Mouse (Mus musculus): ENCODE data around the gene Gpr25. TPM values are rescaled to one million over a fixed set of nuclear protein-coding genes. Genes with fewer than 3 reads are reported as not detected.

The Gpr25 gene
- polyA plus RNA-seq (2011; ENCODE audit: insufficient read length, low read depth, missing spikeins) = not detected in 2 replicates

- no peak within 1 kb of the TSS for H3K27ac ChIP-seq (ENCODE audit: insufficient read depth, low read length)
Observed at GRCm38 (mm10) chr1:136260635-136261238, at the start of gene Gpr25. Gene Gpr25, minus strand, starts transcription at chr1:136260873.

GRCm38 (mm10) chr1:136309193-136309592 is 48.5 kb upstream of the Gpr25 start:
- peaks cover 4% of the 10 kb centered on the region; the same call in 1 of the 2 replicates for H3K4me1 ChIP-seq (ENCODE audit: control insufficient read depth, insufficient read depth, low read length)
- TF ChIP-seq POLR2A (IDR thresholded peaks at IDR 0.05; ENCODE audit: low read depth, low read length) = no peak
- no peak overlapping the region for H3K4me3 ChIP-seq (ENCODE audit: insufficient read depth, low read length)
- H3K27ac ChIP-seq (ENCODE audit: insufficient read depth, low read length) = no peak overlapping the region

More at GRCm38 (mm10) chr1:136260635-136261238, at the start of gene Gpr25:
- no peaks in the 10 kb centered on the region for H3K4me1 ChIP-seq (ENCODE audit: control insufficient read depth, insufficient read depth, low read length)
- no peak for TF ChIP-seq POLR2A (IDR thresholded peaks at IDR 0.05; ENCODE audit: low read depth, low read length)
- TF ChIP-seq CTCF (IDR thresholded peaks at IDR 0.05; ENCODE audit: borderline replicate concordance, insufficient read depth, low read length) = no peak
- peak within 1 kb of the TSS; percentile 36 for H3K4me3 ChIP-seq (ENCODE audit: insufficient read depth, low read length)

- Histone ChIP-seq H3K27ac (ENCODE audit: insufficient read depth, low read length) (no peak overlapping the region), H3K4me1 (ENCODE audit: control insufficient read depth, insufficient read depth, low read length) (peaks cover 3% of the 10 kb centered on the region; the same call in 1 of the 2 replicates), H3K4me3 (ENCODE audit: insufficient read depth, low read length) (no peak overlapping the region)
- TF ChIP-seq POLR2A (IDR thresholded peaks at IDR 0.05; ENCODE audit: low read depth, low read length) = no peak
- TF ChIP-seq CTCF (IDR thresholded peaks at IDR 0.05; ENCODE audit: borderline replicate concordance, insufficient read depth, low read length) = no peak
Observed at GRCm38 (mm10) chr1:136306424-136306823, 45.8 kb upstream of the Gpr25 start.

GRCm38 (mm10) chr1:136293961-136294360 is 33.3 kb upstream of the Gpr25 start:
- Histone ChIP-seq H3K4me1 (ENCODE audit: control insufficient read depth, insufficient read depth, low read length) (peaks cover 10% of the 10 kb centered on the region), H3K4me3 (ENCODE audit: insufficient read depth, low read length) (no peak overlapping the region), H3K27ac (ENCODE audit: insufficient read depth, low read length) (no peak overlapping the region)
- no peak for TF ChIP-seq POLR2A (IDR thresholded peaks at IDR 0.05; ENCODE audit: low read depth, low read length)
- TF ChIP-seq CTCF (IDR thresholded peaks at IDR 0.05; ENCODE audit: borderline replicate concordance, insufficient read depth, low read length) = no peak

- H3K4me1 ChIP-seq (ENCODE audit: control insufficient read depth, insufficient read depth, low read length) = peaks cover 4% of the 10 kb centered on the region; the same call in 1 of the 2 replicates
- no peak overlapping the region for H3K4me3 ChIP-seq (ENCODE audit: insufficient read depth, low read length)
- no peak overlapping the region for H3K27ac ChIP-seq (ENCODE audit: insufficient read depth, low read length)
- TF ChIP-seq POLR2A (IDR thresholded peaks at IDR 0.05; ENCODE audit: low read depth, low read length) = no peak
- TF ChIP-seq CTCF (IDR thresholded peaks at IDR 0.05; ENCODE audit: borderline replicate concordance, insufficient read depth, low read length) = no peak
Observed at GRCm38 (mm10) chr1:136289803-136290202, 29.1 kb upstream of the Gpr25 start.

GRCm38 (mm10) chr1:136277366-136277765 is 16.7 kb upstream of the Gpr25 start:
- no peak for TF ChIP-seq CTCF (IDR thresholded peaks at IDR 0.05; ENCODE audit: borderline replicate concordance, insufficient read depth, low read length)
- no peak for TF ChIP-seq POLR2A (IDR thresholded peaks at IDR 0.05; ENCODE audit: low read depth, low read length)
- Histone ChIP-seq H3K4me3 (ENCODE audit: insufficient read depth, low read length) (no peak overlapping the region), H3K27ac (ENCODE audit: insufficient read depth, low read length) (no peak overlapping the region), H3K4me1 (ENCODE audit: control insufficient read depth, insufficient read depth, low read length) (no peaks in the 10 kb centered on the region)

GRCm38 (mm10) chr1:136268224-136268623 is 7.6 kb upstream of the Gpr25 start:
- Histone ChIP-seq H3K27ac (ENCODE audit: insufficient read depth, low read length) (no peak overlapping the region), H3K4me3 (ENCODE audit: insufficient read depth, low read length) (no peak overlapping the region), H3K4me1 (ENCODE audit: control insufficient read depth, insufficient read depth, low read length) (no peaks in the 10 kb centered on the region)
- TF ChIP-seq CTCF (IDR thresholded peaks at IDR 0.05; ENCODE audit: borderline replicate concordance, insufficient read depth, low read length) (no peak), POLR2A (IDR thresholded peaks at IDR 0.05; ENCODE audit: low read depth, low read length) (no peak)

- Histone ChIP-seq H3K27ac (ENCODE audit: insufficient read depth, low read length) (no peak overlapping the region), H3K4me3 (ENCODE audit: insufficient read depth, low read length) (no peak overlapping the region), H3K4me1 (ENCODE audit: control insufficient read depth, insufficient read depth, low read length) (no peaks in the 10 kb centered on the region)
- TF ChIP-seq POLR2A (IDR thresholded peaks at IDR 0.05; ENCODE audit: low read depth, low read length) (no peak), CTCF (IDR thresholded peaks at IDR 0.05; ENCODE audit: borderline replicate concordance, insufficient read depth, low read length) (no peak)
Observed at GRCm38 (mm10) chr1:136266127-136266526, 5.5 kb upstream of the Gpr25 start.

- H3K4me1 ChIP-seq (ENCODE audit: control insufficient read depth, insufficient read depth, low read length) = no peaks in the 10 kb centered on the region
- H3K27ac ChIP-seq (ENCODE audit: insufficient read depth, low read length) = no peak overlapping the region
- H3K4me3 ChIP-seq (ENCODE audit: insufficient read depth, low read length) = no peak overlapping the region
- no peak for TF ChIP-seq POLR2A (IDR thresholded peaks at IDR 0.05; ENCODE audit: low read depth, low read length)
- TF ChIP-seq CTCF (IDR thresholded peaks at IDR 0.05; ENCODE audit: borderline replicate concordance, insufficient read depth, low read length) = no peak
Observed at GRCm38 (mm10) chr1:136263355-136263754, 2.7 kb upstream of the Gpr25 start.

GRCm38 (mm10) chr1:136259893-136260634 is 609 bp downstream of the Gpr25 start:
- no peak overlapping the region for H3K27ac ChIP-seq (ENCODE audit: insufficient read depth, low read length)
- no peak for TF ChIP-seq CTCF (IDR thresholded peaks at IDR 0.05; ENCODE audit: borderline replicate concordance, insufficient read depth, low read length)
- no peak for TF ChIP-seq POLR2A (IDR thresholded peaks at IDR 0.05; ENCODE audit: low read depth, low read length)
- peak overlapping the region; percentile 36 for H3K4me3 ChIP-seq (ENCODE audit: insufficient read depth, low read length)
- no peaks in the 10 kb centered on the region for H3K4me1 ChIP-seq (ENCODE audit: control insufficient read depth, insufficient read depth, low read length)
